Mouse (Mus musculus) frontal cortex, adult 2 months (tissue): Measurements from ENCODE around the gene Pum1. TPM values are rescaled to one million over a fixed set of nuclear protein-coding genes. Genes with fewer than 3 reads are reported as not detected.
A peak's percentile ranks its signal among the peaks of the same experiment; 100 is the strongest.

Source experiments
- DNase-seq, 2 experiments: peaks; one replicate each; pipeline ENCODE4 v3.0.0; 2022; ENCODE audit warnings: low spot score in 1 of 2; ENCODE audit errors: extremely low spot score in 1 of 2
- polyA plus RNA-seq: library from polyadenylated mRNA; depleted of rRNA; stranded (reverse); fragments of >200 nt; gene quantifications from 2 replicates; pipeline ENCODE4 v1.2.3, GENCODE M21; 2012; rRNA removed

Gene Pum1
- polyA plus RNA-seq, 1 experiment = 62.7 TPM

- no peak for DNase-seq
Observed at GRCm38 (mm10) chr4:130809784-130810183, 146.7 kb downstream of the Pum1 start.

GRCm38 (mm10) chr4:130810845-130811244 lies 147.7 kb downstream of the Pum1 start:
- no peak for DNase-seq

- peak in 1 of 2 experiments; percentile 30 for DNase-seq
Observed at GRCm38 (mm10) chr4:130811385-130811784, 148.3 kb downstream of the Pum1 start.

- no peak for DNase-seq
Observed at GRCm38 (mm10) chr4:130813958-130814357, 150.8 kb downstream of the Pum1 start.

- DNase-seq = peak in 1 of 2 experiments; percentile 53
Observed at GRCm38 (mm10) chr4:130814742-130815330, 151.7 kb downstream of the Pum1 start.

GRCm38 (mm10) chr4:130815860-130816259 lies 152.7 kb downstream of the Pum1 start:
- DNase-seq = peak in 1 of 2 experiments; percentile 55

- no peak for DNase-seq
Observed at GRCm38 (mm10) chr4:130819806-130820205, 156.7 kb downstream of the Pum1 start.

GRCm38 (mm10) chr4:130820594-130821255 lies 157.6 kb downstream of the Pum1 start:
- no peak for DNase-seq

- DNase-seq = no peak
Observed at GRCm38 (mm10) chr4:130828851-130829673, 165.9 kb downstream of the Pum1 start.

Other genes starting within 250 kb of the Pum1 start
- gene Nkain1, start 89.1 kb upstream of the Pum1 start, polyA plus RNA-seq = 31.9 and 34.2 TPM in 2 replicates
- gene Sdc3, start 129.2 kb downstream of the Pum1 start, polyA plus RNA-seq = 94.8 and 103 TPM in 2 replicates
- gene Laptm5, start 249.8 kb downstream of the Pum1 start, polyA plus RNA-seq = 45.3 and 63.2 TPM in 2 replicates